In the genomic region with DNA sequence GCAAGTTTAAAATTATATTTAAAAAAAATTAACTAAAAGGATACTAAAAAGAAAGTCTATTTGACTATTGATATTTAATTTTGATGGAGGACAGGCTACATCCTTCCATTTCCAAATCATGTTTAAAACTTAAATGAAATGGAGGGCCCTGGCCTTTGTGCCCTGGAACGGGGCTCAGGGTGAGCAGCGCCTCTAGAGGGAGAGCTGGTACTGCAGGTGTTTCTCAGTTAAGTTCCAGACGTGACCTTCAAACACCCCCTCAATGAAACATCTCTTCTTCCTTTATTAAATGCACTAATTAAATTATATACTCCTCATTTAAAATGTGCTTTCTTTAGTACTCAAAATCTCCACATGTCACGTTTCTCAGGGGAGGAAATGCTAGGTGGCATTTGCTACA, we compare ENCODE assay signal across 8 mouse cellular contexts.
DNase-seq lines count a peak whose midpoint lies in the region; ATAC-seq and TF ChIP-seq lines count a peak whose summit lies in the region.

No protein-coding gene starts in this region.

- H3K27ac ChIP-seq in embryonic fibroblast, embryonic 13.5 days (ENCODE audit: insufficient read depth, low read length) = no peak overlapping the region
- H3K27ac ChIP-seq in neural tube, embryonic 13.5 days (replicated peaks) = peak overlapping the region; percentile 98

- H3K4me1 ChIP-seq in embryonic fibroblast, embryonic 13.5 days (ENCODE audit: control insufficient read depth, insufficient read depth, low read length) = no peaks in the 10 kb centered on the region; the same call in 1 of the 2 replicates
- H3K4me1 ChIP-seq in neural tube, embryonic 13.5 days (replicated peaks) = peaks cover 51% of the 10 kb centered on the region

- no peak overlapping the region; the same call in 1 of the 2 replicates for H3K4me2 ChIP-seq in neural tube, embryonic 13.5 days

- 0 out of 2 replicates have a peak overlapping the region, but pooled peaks have one; percentile 70 for H3K9ac ChIP-seq in neural tube, embryonic 13.5 days

- no peak for ATAC-seq in neural tube, embryonic 13.5 days (ENCODE audit: low read depth)

- DNase-seq in layer of hippocampus, postnatal 10 days (ENCODE audit: low spot score in 2 of 2) = peak; percentile 64 to 67
- no peak for DNase-seq in layer of hippocampus, postnatal 36 days
- DNase-seq in adrenal gland, postnatal 25 days = peak; percentile 31
- peak; percentile 34 for DNase-seq in kidney, postnatal 14 days
- no peak for DNase-seq in Muller cell, postnatal 12 days (ENCODE audit: inconsistent ontology term)
- DNase-seq in B cell, adult 2 months = no peak

- TF ChIP-seq POLR2A in embryonic fibroblast, embryonic 13.5 days (IDR thresholded peaks at IDR 0.05; ENCODE audit: low read depth, low read length) = no peak

- H3K36me3 ChIP-seq in neural tube, embryonic 13.5 days = no peaks in the 10 kb centered on the region

- H3K4me3 ChIP-seq in embryonic fibroblast, embryonic 13.5 days (ENCODE audit: insufficient read depth, low read length) = no peak overlapping the region
- H3K4me3 ChIP-seq in neural tube, embryonic 13.5 days = no peak overlapping the region

- peak; percentile 49; the same call in 1 of the 2 replicates for TF ChIP-seq CTCF in embryonic fibroblast, embryonic 13.5 days (IDR thresholded peaks at IDR 0.05; ENCODE audit: borderline replicate concordance, insufficient read depth, low read length)

- 21% methylated on average over 4 of the region's 4 CpGs for WGBS in neural tube, embryonic 13.5 days

- H3K9me3 ChIP-seq in neural tube, embryonic 13.5 days = no peaks in the 10 kb centered on the region

- no peaks in the 10 kb centered on the region for H3K27me3 ChIP-seq in neural tube, embryonic 13.5 days

Comparison
In these comparisons a context has a peak if more than half of its experiments do, and no peak if none do; other contexts are left out.
1. DNase-seq: peak in layer of hippocampus, postnatal 10 days (2 of 2), adrenal gland, postnatal 25 days (single experiment) and kidney, postnatal 14 days (single experiment); none in layer of hippocampus, postnatal 36 days (0 of 2), Muller cell, postnatal 12 days (single experiment) and B cell, adult 2 months (0 of 2).